ENCODE assay signal across 13 mouse cellular contexts in genomic region chr13:19362358-19362757, GRCm38 (mm10). TPM values are rescaled to one million over a fixed set of nuclear protein-coding genes. Genes with fewer than 3 reads are reported as not detected.
DNase-seq lines count a peak whose midpoint lies in the region; ATAC-seq and TF ChIP-seq lines count a peak whose summit lies in the region.
"Had no signal": no experiment of that assay in that cellular context is flagged by ENCODE, and none has a peak within 500 bp of the region (broad histone marks: within the 10 kb centered on the region; RNA-seq: fewer than 3 reads in every experiment).

No protein-coding gene starts in this region.

- no peaks in the 10 kb centered on the region for H3K79me2 ChIP-seq in MEL (ENCODE audit: control insufficient read depth, insufficient read depth, low read length, poor library complexity)

- peak; percentile 58 for TF ChIP-seq CTCF in liver, embryonic 14.5 days (IDR thresholded peaks at IDR 0.05; ENCODE audit: low read depth)
- TF ChIP-seq CTCF in MEL (IDR thresholded peaks at IDR 0.05 in 2 of 3, conservative IDR thresholded peaks at IDR 0.05 in 1 of 3; ENCODE audit: control insufficient read depth in 1 of 3, insufficient read depth in 1 of 3, low read depth in 2 of 3, low read length in 3 of 3, poor library complexity in 1 of 3, severe bottlenecking in 1 of 3), result peak in 2 of 3 experiments; percentile 10 to 30; a peak in 3 of 6 replicates

- no peak for TF ChIP-seq RAD21 in MEL (IDR thresholded peaks at IDR 0.05; ENCODE audit: low read depth, low read length)

- peak; percentile 62 for ATAC-seq in frontal cortex, adult (ENCODE audit: low TSS enrichment)
- no peak for ATAC-seq in liver, embryonic 14.5 days (ENCODE audit: insufficient read depth)
- ATAC-seq in liver, embryonic 12.5 days, result no peak
- no peak for ATAC-seq in erythroid progenitor cell, adult 5-6 weeks (replicated peaks; ENCODE audit: low FRiP score, poor library complexity, severe bottlenecking)

- H3K9ac ChIP-seq in liver, embryonic 14.5 days (replicated peaks), result no peak overlapping the region
- H3K9ac ChIP-seq in liver, embryonic 12.5 days, result no peak overlapping the region
- H3K9ac ChIP-seq in MEL (ENCODE audit: control insufficient read depth, low read depth, low read length, poor library complexity, severe bottlenecking), result no peak overlapping the region
- H3K9ac ChIP-seq: embryonic facial prominence, embryonic 13.5 days; neural tube, embryonic 13.5 days had no signal

- DNase-seq in frontal cortex, postnatal 10 days (ENCODE audit: low spot score in 2 of 2), result no peak
- no peak for DNase-seq in liver, embryonic 14.5 days (ENCODE audit: low read depth in 3 of 3, low spot score in 3 of 3)
- no peak for DNase-seq in MEL (ENCODE audit: low read depth, low spot score)
- DNase-seq in embryo, embryonic 11 days, result peak; percentile 31
- no peak for DNase-seq in right cerebral cortex, adult 2 months (ENCODE audit: low spot score in 2 of 2)
- DNase-seq: adrenal gland, adult 8-10 months; kidney, adult 9 months had no signal

- no peak for TF ChIP-seq POLR2A in MEL (IDR thresholded peaks at IDR 0.05; ENCODE audit: control insufficient read depth in 1 of 2, insufficient read depth in 1 of 2, low read depth in 1 of 2, low read length in 2 of 2, poor library complexity in 1 of 2)

- WGBS in liver, embryonic 14.5 days (ENCODE audit: insufficient replicate concordance), result 70% methylated on average over 6 of the region's 6 CpGs
- 67% methylated on average over 6 of the region's 6 CpGs for WGBS in liver, embryonic 12.5 days (ENCODE audit: insufficient replicate concordance)

- no peak overlapping the region for H3K27ac ChIP-seq in liver, embryonic 14.5 days
- no peak overlapping the region for H3K27ac ChIP-seq in liver, embryonic 12.5 days
- H3K27ac ChIP-seq in MEL (ENCODE audit: control insufficient read depth, low read depth, low read length), result no peak overlapping the region
- H3K27ac ChIP-seq: embryonic facial prominence, embryonic 13.5 days; neural tube, embryonic 13.5 days had no signal

- no peak overlapping the region for H3K4me2 ChIP-seq in liver, embryonic 14.5 days (ENCODE audit: low read depth)
- no peak overlapping the region for H3K4me2 ChIP-seq in liver, embryonic 12.5 days
- H3K4me2 ChIP-seq: embryonic facial prominence, embryonic 13.5 days; neural tube, embryonic 13.5 days had no signal

- no peaks in the 10 kb centered on the region; the same call in 1 of the 2 replicates for H3K36me3 ChIP-seq in liver, embryonic 14.5 days (replicated peaks; ENCODE audit: control insufficient read depth, insufficient read depth, low read depth)
- H3K36me3 ChIP-seq in liver, embryonic 12.5 days, result peaks cover 23% of the 10 kb centered on the region
- H3K36me3 ChIP-seq in MEL (ENCODE audit: control insufficient read depth in 1 of 2, insufficient read depth in 2 of 2, low read length in 2 of 2), result no peaks in the 10 kb centered on the region

- H3K27me3 ChIP-seq in liver, embryonic 14.5 days (ENCODE audit: control insufficient read depth, insufficient read depth, low read length), result no peaks in the 10 kb centered on the region
- no peaks in the 10 kb centered on the region for H3K27me3 ChIP-seq in liver, embryonic 12.5 days (replicated peaks)
- H3K27me3 ChIP-seq in MEL (ENCODE audit: control insufficient read depth in 1 of 2, insufficient read depth in 2 of 2, low read length in 2 of 2), result no peaks in the 10 kb centered on the region
- H3K27me3 ChIP-seq: embryonic facial prominence, embryonic 13.5 days; neural tube, embryonic 13.5 days had no signal

- no peaks in the 10 kb centered on the region for H3K9me3 ChIP-seq in liver, embryonic 14.5 days (ENCODE audit: control insufficient read depth, low read length)
- H3K9me3 ChIP-seq in liver, embryonic 12.5 days (replicated peaks), result no peaks in the 10 kb centered on the region
- H3K9me3 ChIP-seq in MEL (replicated peaks; ENCODE audit: insufficient read depth, low read length), result no peaks in the 10 kb centered on the region
- H3K9me3 ChIP-seq: embryonic facial prominence, embryonic 13.5 days; G1E; neural tube, embryonic 13.5 days had no signal

- no peak overlapping the region for H3K4me3 ChIP-seq in liver, embryonic 14.5 days (ENCODE audit: insufficient read depth in 1 of 2, low read depth in 2 of 2, low read length in 2 of 2)
- no peak overlapping the region for H3K4me3 ChIP-seq in liver, embryonic 12.5 days
- H3K4me3 ChIP-seq in MEL (ENCODE audit: control insufficient read depth in 1 of 2, insufficient read depth in 1 of 2, low read depth in 2 of 2, low read length in 2 of 2), result no peak overlapping the region
- H3K4me3 ChIP-seq: embryonic facial prominence, embryonic 13.5 days; neural tube, embryonic 13.5 days had no signal

- H3K4me1 ChIP-seq in liver, embryonic 14.5 days (replicated peaks; ENCODE audit: control insufficient read depth in 2 of 2, insufficient read depth in 2 of 2, low read length in 1 of 2), result no peaks in the 10 kb centered on the region
- no peaks in the 10 kb centered on the region for H3K4me1 ChIP-seq in liver, embryonic 12.5 days
- no peaks in the 10 kb centered on the region for H3K4me1 ChIP-seq in MEL (ENCODE audit: control insufficient read depth in 1 of 2, insufficient read depth in 2 of 2, low read length in 2 of 2)
- H3K4me1 ChIP-seq: embryonic facial prominence, embryonic 13.5 days; neural tube, embryonic 13.5 days had no signal

- no peak for TF ChIP-seq EP300 in liver, embryonic 14.5 days (IDR thresholded peaks at IDR 0.05; ENCODE audit: low read depth)
- TF ChIP-seq EP300 in MEL (IDR thresholded peaks at IDR 0.05; ENCODE audit: low read depth in 1 of 2, low read length in 2 of 2), result no peak

TF ChIP-seq in MEL, 35 proteins besides CTCF, POLR2A, EP300 and RAD21:
- TF ChIP-seq SMC3 (IDR thresholded peaks at IDR 0.05; ENCODE audit: low read depth, low read length) (peak; percentile 25; the same call in 1 of the 2 replicates), ZC3H11A (IDR thresholded peaks at IDR 0.05; ENCODE audit: low read depth, low read length) (no peak)

RNA-seq across cellular contexts. Expression of gene Stard3nl, which starts 33.2 kb away (rescaled TPM):
- 9.5 and 12.0 TPM in 2 replicates for polyA plus RNA-seq in liver, embryonic 14.5 days (2012; rRNA removed)
- 23.7 and 25.0 TPM in 2 replicates for polyA plus RNA-seq in liver, embryonic 14.5 days (2014; fragmentation: Nextera tagmentation; extraction: Ambion mirVana)
- 29.8 and 33.5 TPM in 2 replicates for polyA plus RNA-seq in liver, embryonic 12.5 days (2016; fragmentation: Nextera tagmentation; extraction: Ambion mirVana)
- total RNA-seq in MEL (2012; rRNA removed), result 16.1 and 16.7 TPM in 2 replicates
- 10 to 100 TPM in 1 of 2 experiments, not detected in 1; 22.9 TPM for polyA plus RNA-seq in MEL (2012; ENCODE audit: insufficient read depth in 1 of 2, insufficient read length in 2 of 2, low read depth in 1 of 2, low replicate concordance in 2 of 2, missing spikeins in 1 of 2)
- 12.6 and 56.6 TPM in 2 replicates for total RNA-seq in erythroid progenitor cell, adult 5-6 weeks (2015; ENCODE audit: low replicate concordance)
- total RNA-seq in erythroid progenitor cell, adult 5-6 weeks (2017; ENCODE audit: low replicate concordance), result 5.7 and 6.5 TPM in 2 replicates
